Mouse (Mus musculus) liver, embryonic 15.5 days (tissue): ENCODE results near the gene Krt88. TPM values are rescaled to one million over a fixed set of nuclear protein-coding genes. Genes with fewer than 3 reads are reported as not detected.

Source experiments
- ATAC-seq: fragments of 200-750 bp; cut with Nextera tagmentation; 2 replicates; pipeline ENCODE4 v1.8.0; 2017; ENCODE audit warnings: moderate number of reproducible peaks, mild to moderate bottlenecking, moderate library complexity; ENCODE audit not compliant: insufficient read depth
- H3K27ac ChIP-seq: fragments of 300-500 bp; sonication (generic); replicated peaks from 2 replicates; pipeline ENCODE4 v1.5.1; 2015; ENCODE audit warnings: mild to moderate bottlenecking, inconsistent platforms
- H3K27me3 ChIP-seq: fragments of 300-500 bp; sonication (generic); 2 replicates; pipeline ENCODE4 v1.6.1; 2015; ENCODE audit warnings: mild to moderate bottlenecking, inconsistent platforms
- H3K36me3 ChIP-seq: fragments of 300-500 bp; sonication (generic); replicated peaks from 2 replicates; pipeline ENCODE4 v1.6.1; 2015; ENCODE audit warnings: moderate library complexity, mild to moderate bottlenecking, inconsistent platforms
- H3K4me1 ChIP-seq: fragments of 300-500 bp; sonication (generic); replicated peaks from 2 replicates; pipeline ENCODE4 v1.6.1; 2015; ENCODE audit warnings: inconsistent platforms
- H3K4me2 ChIP-seq: fragments of 300-500 bp; sonication (generic); 2 replicates; pipeline ENCODE4 v1.6.1; 2015; ENCODE audit warnings: moderate library complexity, mild to moderate bottlenecking, inconsistent platforms
- H3K4me3 ChIP-seq: fragments of 300-500 bp; sonication (generic); replicated peaks from 2 replicates; pipeline ENCODE4 v1.5.1; 2015; ENCODE audit warnings: mild to moderate bottlenecking, inconsistent platforms
- H3K9ac ChIP-seq: fragments of 300-500 bp; sonication (generic); 2 replicates; pipeline ENCODE4 v1.6.1; 2015; ENCODE audit warnings: moderate library complexity, mild to moderate bottlenecking, inconsistent platforms
- H3K9me3 ChIP-seq: fragments of 300-500 bp; sonication (generic); replicated peaks from 2 replicates; pipeline ENCODE4 v1.6.1; 2016; ENCODE audit warnings: inconsistent platforms
- WGBS: fragments of 180-500 bp; shearing (Covaris S2); methylation state at CpG from one replicate; pipeline ENCODE4 v1.1.7; 2015; ENCODE audit warnings: mixed read lengths; ENCODE audit not compliant: insufficient replicate concordance; 5-methylcytosine and 5-hydroxymethylcytosine counted together
- polyA plus RNA-seq: library from polyadenylated mRNA; unstranded; fragments of >200 nt; fragmentation: Nextera tagmentation; extraction: Ambion mirVana; gene quantifications from 2 replicates; pipeline ENCODE4 v1.2.1, GENCODE M21; 2015

The Krt88 gene
- polyA plus RNA-seq, 1 experiment from 2014 or later: not detected

DNA sequence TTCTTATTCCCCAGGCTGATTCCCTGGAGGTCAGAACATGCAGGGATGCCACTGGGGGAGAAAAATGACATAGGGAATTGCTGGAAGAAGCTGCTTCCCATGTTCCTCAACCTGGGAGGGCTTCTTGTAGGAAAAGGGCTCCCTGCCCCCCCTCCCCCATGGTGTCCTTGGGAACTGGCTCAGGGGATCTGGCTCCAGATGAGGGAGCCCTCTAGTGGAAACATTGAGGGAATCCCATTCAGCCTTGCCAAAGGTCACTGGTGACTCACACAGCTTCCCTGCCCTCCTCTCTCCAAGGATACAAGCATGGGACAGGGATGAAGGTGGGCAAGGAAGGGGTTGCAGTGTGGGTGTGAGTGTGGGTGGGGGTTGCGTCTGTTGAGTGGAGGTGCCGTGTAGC lies 49.6 kb downstream of the Krt88 start:
- Histone ChIP-seq H3K9ac (no peak overlapping the region), H3K36me3 (no peaks in the 10 kb centered on the region), H3K4me1 (no peaks in the 10 kb centered on the region), H3K9me3 (no peaks in the 10 kb centered on the region), H3K27me3 (no peaks in the 10 kb centered on the region; the same call in 1 of the 2 replicates), H3K4me3 (no peak overlapping the region), H3K4me2 (no peak overlapping the region), H3K27ac (no peak overlapping the region)
- no peak for ATAC-seq
- WGBS: 46% methylated on average over 2 of the region's 2 CpGs

Other genes starting within 250 kb of the Krt88 start
- 0.37 and 0.46 TPM in 2 replicates for gene Grasp, start 223.6 kb upstream of the Krt88 start, polyA plus RNA-seq
- gene Nr4a1, start 193.5 kb upstream of the Krt88 start, polyA plus RNA-seq: 0.68 and 0.83 TPM in 2 replicates
- 25.5 and 27.3 TPM in 2 replicates for gene Atg101, start 163.5 kb upstream of the Krt88 start, polyA plus RNA-seq
- gene 6030408B16Rik, start 154.5 kb upstream of the Krt88 start, polyA plus RNA-seq: 0.30 and 0.81 TPM in 2 replicates
- 0.43 and 0.44 TPM in 2 replicates for gene Krt80, start 77.6 kb upstream of the Krt88 start, polyA plus RNA-seq
- 1.7 TPM in 2 replicates for gene Krt7, start 36.7 kb upstream of the Krt88 start, polyA plus RNA-seq
- not detected in 2 replicates for gene Krt87, start 8.9 kb upstream of the Krt88 start, polyA plus RNA-seq
- gene Krt81, start 16.0 kb downstream of the Krt88 start, polyA plus RNA-seq: not detected in 2 replicates
- not detected in 2 replicates for gene Krt86, start 25.7 kb downstream of the Krt88 start, polyA plus RNA-seq
- gene Krt83, start 43.8 kb downstream of the Krt88 start, polyA plus RNA-seq: 0.32 and 0.51 TPM in 2 replicates
- not detected in 2 replicates for gene Gm49425, start 69.5 kb downstream of the Krt88 start, polyA plus RNA-seq
- gene Krt84, start 85.1 kb downstream of the Krt88 start, polyA plus RNA-seq: 0.05 TPM in 1 of 2 replicates, not detected in the other
- gene Krt82, start 102.9 kb downstream of the Krt88 start, polyA plus RNA-seq: not detected in 2 replicates
- not detected in 2 replicates for gene Krt90, start 115.2 kb downstream of the Krt88 start, polyA plus RNA-seq
- not detected in 2 replicates for gene Krt75, start 126.2 kb downstream of the Krt88 start, polyA plus RNA-seq
- not detected in 2 replicates for gene Gm5414, start 180.4 kb downstream of the Krt88 start, polyA plus RNA-seq
- not detected in 2 replicates for gene Gm5478, start 199.6 kb downstream of the Krt88 start, polyA plus RNA-seq
- not detected in 2 replicates for gene Krt6b, start 232.5 kb downstream of the Krt88 start, polyA plus RNA-seq
- 0.05 and 0.17 TPM in 2 replicates for gene Krt6a, start 246.6 kb downstream of the Krt88 start, polyA plus RNA-seq